ENCODE assay signal across 8 mouse cellular contexts in genomic region chr4:123071266-123071966, GRCm38 (mm10). TPM values are rescaled to one million over a fixed set of nuclear protein-coding genes. Genes with fewer than 3 reads are reported as not detected.
DNase-seq lines count a peak whose midpoint lies in the region; ATAC-seq lines count a peak whose summit lies in the region.

No protein-coding gene starts in this region.

- DNase-seq in layer of hippocampus, postnatal 10 days (ENCODE audit: low spot score in 2 of 2), result peak; percentile 49 to 64
- DNase-seq in layer of hippocampus, adult 8-10 months (ENCODE audit: low spot score in 2 of 2), result no peak
- DNase-seq in adrenal gland, postnatal 36 days, result peak; percentile 44 to 62
- DNase-seq in kidney, postnatal 36 days, result peak; percentile 25 to 69
- DNase-seq in mesoderm, embryonic 11.5 days (ENCODE audit: low read depth, low spot score), result peak; percentile 42
- peak; percentile 48 to 75 for DNase-seq in spleen, postnatal 4 days (ENCODE audit: low spot score in 2 of 2)
- no peak for DNase-seq in adipocyte (ENCODE audit: low spot score)

- H3K36me3 ChIP-seq in heart, embryonic 14.5 days (ENCODE audit: control insufficient read depth, insufficient read depth, low read length), result no peaks in the 10 kb centered on the region

- no peaks in the 10 kb centered on the region for H3K9me3 ChIP-seq in heart, embryonic 14.5 days (ENCODE audit: control insufficient read depth, low read length)

- H3K9ac ChIP-seq in heart, embryonic 14.5 days (ENCODE audit: low read length), result no peak overlapping the region

- H3K4me1 ChIP-seq in heart, embryonic 14.5 days (ENCODE audit: control insufficient read depth in 2 of 2, insufficient read depth in 2 of 2, low read length in 2 of 2), result no peaks in the 10 kb centered on the region; a peak in 1 of 4 replicates

- WGBS in heart, embryonic 14.5 days, result 9% methylated on average over 13 of the region's 13 CpGs

- peak overlapping the region; percentile 55 for H3K4me2 ChIP-seq in heart, embryonic 14.5 days (ENCODE audit: low read length)

- no peak overlapping the region for H3K27ac ChIP-seq in heart, embryonic 14.5 days (replicated peaks in 1 of 2; ENCODE audit: control insufficient read depth in 1 of 2, insufficient read depth in 1 of 2, low read depth in 2 of 2, low read length in 2 of 2)

- ATAC-seq in heart, embryonic 14.5 days (ENCODE audit: insufficient number of reproducible peaks, insufficient read depth, low FRiP score, low read depth), result no peak

- peaks cover 23% of the 10 kb centered on the region for H3K27me3 ChIP-seq in heart, embryonic 14.5 days (ENCODE audit: control insufficient read depth, insufficient read depth, low read length)

- H3K4me3 ChIP-seq in heart, embryonic 14.5 days (ENCODE audit: control insufficient read depth in 1 of 2, insufficient read depth in 1 of 2, low read depth in 1 of 2, low read length in 2 of 2), result 0 out of 4 replicates have a peak overlapping the region, but pooled peaks of 1 of the 2 experiments have one; percentile 18

RNA-seq across cellular contexts. Expression of gene Bmp8b, which starts 33.5 kb away (rescaled TPM):
- total RNA-seq in layer of hippocampus, postnatal 10 days (2021), result under 1 TPM; 0.42 to 0.71 TPM
- total RNA-seq in layer of hippocampus, adult 8-10 months (2022), result under 1 TPM in 3 of 4 experiments, not detected in 1; 0.18 to 0.40 (median 0.27) TPM
- not detected for total RNA-seq in adrenal gland, postnatal 36 days (2021)
- polyA plus RNA-seq in heart, embryonic 14.5 days (2014; fragmentation: Nextera tagmentation; extraction: Ambion mirVana), result 0.22 and 0.23 TPM in 2 replicates

RNA-seq across cellular contexts. Expression of gene Oxct2b, which starts 44.6 kb away (rescaled TPM):
- total RNA-seq in layer of hippocampus, postnatal 10 days (2021), result under 1 TPM; 0.39 to 0.45 TPM
- under 1 TPM in 2 of 4 experiments, not detected in 2; 0.19 to 0.26 TPM for total RNA-seq in layer of hippocampus, adult 8-10 months (2022)
- not detected for total RNA-seq in adrenal gland, postnatal 36 days (2021)
- polyA plus RNA-seq in heart, embryonic 14.5 days (2014; fragmentation: Nextera tagmentation; extraction: Ambion mirVana), result not detected in 2 replicates

RNA-seq across cellular contexts. Expression of gene Trit1, which starts 55.0 kb away (rescaled TPM):
- 10 to 100 TPM; 24.5 to 29.2 TPM for total RNA-seq in layer of hippocampus, postnatal 10 days (2021)
- 10 to 100 TPM; 24.4 to 27.4 (median 26.6) TPM for total RNA-seq in layer of hippocampus, adult 8-10 months (2022)
- 10 to 100 TPM; 25.2 to 25.7 TPM for total RNA-seq in adrenal gland, postnatal 36 days (2021)
- polyA plus RNA-seq in heart, embryonic 14.5 days (2014; fragmentation: Nextera tagmentation; extraction: Ambion mirVana), result 11.1 and 12.1 TPM in 2 replicates

Comparison
In these comparisons a context has a peak if more than half of its experiments do, and no peak if none do; other contexts are left out.
1. DNase-seq: peak in layer of hippocampus, postnatal 10 days (2 of 2), adrenal gland, postnatal 36 days (2 of 2), kidney, postnatal 36 days (2 of 2), mesoderm, embryonic 11.5 days (single experiment) and spleen, postnatal 4 days (2 of 2); none in layer of hippocampus, adult 8-10 months (0 of 2) and adipocyte (single experiment).